Mouse (Mus musculus): ENCODE measurements around the gene Tnrc6b. TPM values are rescaled to one million over a fixed set of nuclear protein-coding genes. Genes with fewer than 3 reads are reported as not detected.

The Tnrc6b gene
- 100 to 1,000 TPM; 187 to 205 TPM for total RNA-seq (2023)

DNA sequence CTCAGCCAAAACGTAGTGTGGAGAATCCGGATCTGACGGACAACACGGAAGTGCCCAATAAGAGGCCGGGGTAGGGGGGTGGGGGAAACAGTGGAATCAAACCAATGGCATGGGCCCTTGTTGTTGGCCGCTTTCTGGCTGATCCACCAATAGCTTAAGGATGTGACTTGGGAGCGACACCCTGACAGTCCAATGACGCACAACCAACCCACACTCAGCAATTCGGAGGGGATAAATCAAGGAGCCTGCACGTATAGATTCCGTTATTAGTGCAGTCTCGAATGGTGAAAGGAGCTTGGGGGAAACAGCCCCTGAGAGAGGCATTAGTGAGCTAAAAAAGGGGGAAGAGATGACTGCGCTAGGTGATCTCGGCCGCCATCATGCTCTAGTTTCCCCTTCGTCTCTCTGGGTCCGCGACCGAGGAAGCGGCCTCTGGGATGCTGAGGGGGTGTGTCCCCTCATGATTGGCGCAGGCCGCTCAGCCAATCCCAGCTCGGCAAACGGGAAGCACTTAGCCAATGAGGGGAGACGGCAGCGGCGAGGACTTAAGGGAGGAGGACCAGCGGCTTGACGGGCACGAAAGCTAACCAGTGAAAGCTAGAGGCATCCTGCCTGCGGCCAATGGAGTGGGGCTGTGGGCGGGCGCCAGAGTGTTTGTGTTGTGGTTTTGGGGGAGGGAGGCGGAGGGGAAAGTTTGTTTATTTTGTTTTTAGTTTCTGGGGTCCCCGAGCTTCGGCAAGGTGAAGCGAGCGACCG lies at the start of gene Tnrc6b:
Tnrc6b (plus strand) TSS at position 706 of the 756 bp plus-strand sequence.

DNA sequence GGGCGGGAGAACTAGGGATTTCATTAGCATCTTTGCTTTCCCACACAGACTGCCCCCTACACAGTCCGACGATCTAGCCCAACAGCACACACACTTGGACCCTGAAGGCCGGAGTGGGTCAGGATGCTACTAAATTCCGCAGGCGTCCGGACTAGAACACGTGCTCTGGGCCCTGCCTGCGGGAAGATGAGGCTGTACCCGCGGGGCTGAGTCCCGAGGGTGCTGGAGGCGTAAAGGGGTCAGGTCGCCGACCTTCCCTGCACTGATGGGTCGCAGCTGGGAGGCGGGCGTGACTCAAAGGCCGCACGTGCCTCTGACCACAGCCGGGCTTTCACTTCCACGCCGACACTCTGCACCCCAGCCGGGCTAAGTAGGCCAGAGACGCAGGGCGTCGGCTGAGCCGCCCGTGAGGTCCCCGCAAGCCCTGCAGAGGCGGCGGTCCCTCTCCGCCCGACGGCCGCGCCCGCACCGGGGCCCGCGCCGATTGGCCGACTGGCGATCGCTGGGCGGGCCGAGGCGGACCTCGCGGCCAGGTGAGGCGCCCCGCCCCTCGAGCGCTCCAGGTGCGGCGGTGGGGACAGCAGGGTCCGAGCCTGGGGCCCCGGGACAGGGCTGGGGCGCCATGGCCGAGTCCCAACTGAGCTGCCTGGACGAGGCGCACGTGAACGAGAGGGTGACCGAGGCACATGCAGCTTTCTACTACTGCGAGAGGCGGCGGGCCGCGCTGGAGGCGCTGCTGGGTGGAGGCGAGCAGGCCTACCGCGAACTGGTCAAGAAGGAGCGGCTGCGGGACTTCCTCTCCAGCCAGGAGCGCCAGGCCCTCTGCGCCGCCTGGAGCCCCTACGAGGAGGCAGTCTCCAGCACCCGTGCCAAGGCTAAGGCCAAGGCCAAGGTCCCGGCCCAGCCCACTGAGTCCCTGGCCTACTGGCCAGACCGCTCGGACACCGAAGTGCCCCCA lies 39.5 kb upstream of the Tnrc6b start, which contains the start of gene Fam83f:
Fam83f (plus strand) TSS at position 553 of the 958 bp plus-strand sequence.

DNA sequence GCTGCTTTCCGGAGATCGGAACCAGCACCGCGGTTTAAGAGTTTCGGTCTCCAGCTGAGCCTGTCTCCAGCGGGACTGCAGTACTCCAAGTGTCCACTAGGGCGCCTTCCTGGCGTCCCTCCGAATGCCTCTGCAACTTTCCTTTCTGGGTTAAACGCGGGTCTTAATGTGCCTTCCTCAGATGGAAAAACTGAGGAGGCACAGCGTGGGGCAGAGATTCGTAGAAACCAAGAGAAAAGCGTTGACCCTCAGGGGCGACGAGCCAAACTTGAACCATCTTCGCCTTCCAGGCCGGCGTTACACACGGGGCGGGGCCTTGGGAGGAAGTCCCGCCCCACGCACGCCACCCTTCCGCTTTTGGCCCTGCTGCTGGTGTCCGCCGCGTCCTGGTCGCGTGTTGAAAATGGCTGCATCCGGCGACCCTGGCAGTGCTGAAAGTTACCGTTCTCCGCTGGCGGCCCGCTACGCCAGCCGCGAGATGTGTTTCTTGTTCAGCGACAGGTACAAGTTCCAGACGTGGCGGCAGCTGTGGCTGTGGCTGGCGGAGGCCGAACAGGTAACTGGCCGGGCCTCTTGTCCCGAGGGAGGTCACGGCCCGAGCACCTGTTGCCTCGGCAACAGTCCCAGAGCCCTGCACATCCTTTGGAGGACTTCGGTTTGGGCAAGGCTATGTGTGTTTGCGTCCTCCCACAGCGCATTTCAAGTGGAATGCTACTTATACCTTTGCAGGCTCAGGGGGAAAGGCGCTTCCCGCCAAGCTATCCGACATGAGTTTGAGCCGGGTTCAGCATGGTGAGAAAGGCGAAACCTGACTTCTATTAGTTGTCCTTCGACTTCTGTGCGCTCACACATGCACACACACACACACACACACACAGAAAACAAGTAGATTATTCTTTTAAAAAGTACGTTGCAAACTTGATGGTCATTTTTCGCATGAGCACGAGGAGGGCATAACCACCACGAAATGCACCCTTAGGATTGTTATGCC lies 237.3 kb downstream of the Tnrc6b start, which contains the start of gene Adsl:
Adsl (plus strand) TSS at position 346 of the 991 bp plus-strand sequence.

DNA sequence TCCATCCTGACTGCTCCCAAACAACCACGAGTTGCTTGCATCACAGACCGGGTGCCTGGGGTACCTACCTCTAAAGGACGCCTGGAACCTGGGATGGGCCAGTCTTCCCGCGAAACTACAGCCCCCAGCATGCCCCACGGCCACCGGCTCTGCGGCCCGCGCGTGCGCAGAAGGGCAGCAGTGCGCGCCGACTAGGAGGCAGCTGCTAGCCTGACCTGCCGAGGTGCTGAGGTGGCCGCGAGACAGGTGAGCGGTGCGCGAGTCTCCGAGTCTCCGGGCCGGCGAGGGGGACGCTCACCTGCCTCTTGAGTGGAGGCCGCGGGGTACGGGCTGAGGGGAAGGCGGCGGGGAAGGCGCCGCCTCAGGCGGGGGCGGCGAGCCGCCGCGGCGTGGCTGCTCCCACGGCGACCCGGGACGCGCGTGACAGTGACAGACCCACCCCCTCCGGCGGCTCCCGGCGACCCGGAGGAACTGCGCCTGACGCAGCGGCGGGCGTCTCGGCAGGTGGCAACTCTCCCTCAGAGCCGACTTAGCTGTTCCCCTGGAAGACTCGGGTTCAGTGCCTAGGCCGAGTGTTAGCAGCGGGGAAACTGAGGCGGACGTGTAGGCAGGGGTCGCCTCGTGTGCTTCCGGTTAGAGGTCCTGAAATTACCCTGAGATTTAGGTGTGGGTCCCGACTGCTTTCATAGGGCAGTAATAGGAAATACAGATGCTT lies 266.7 kb downstream of the Tnrc6b start, which contains the start of gene Sgsm3:
Sgsm3 (plus strand) TSS at position 146 of the 715 bp plus-strand sequence.

Other genes with a start within 250 kb of the Tnrc6b start
- gene Enthd1, start 146.2 kb upstream of the Tnrc6b start, total RNA-seq (2023) = not detected
- 1 to 10 TPM; 3.4 to 5.0 TPM for gene Grap2, start 138.7 kb upstream of the Tnrc6b start, total RNA-seq (2023)
- 1 to 10 TPM; 2.3 TPM for gene Fam83f, start 39.5 kb upstream of the Tnrc6b start, total RNA-seq (2023)
- gene Adsl, start 237.2 kb downstream of the Tnrc6b start, total RNA-seq (2023) = 10 to 100 TPM; 20.9 to 21.3 TPM

Data from neutrophil, adult 59 days (primary cell).